Mouse (Mus musculus) testis, adult 2 months (tissue): ENCODE data around the gene Lipc. TPM values are rescaled to one million over a fixed set of nuclear protein-coding genes. Genes with fewer than 3 reads are reported as not detected.

ENCODE experiments used
- H3K27ac ChIP-seq: fragments of 200-500 bp; 2 replicates; pipeline ENCODE4 v1.5.1; 2012; ENCODE audit warnings: low read depth, low read length; ENCODE audit not compliant: control insufficient read depth, insufficient read depth
- H3K27me3 ChIP-seq: fragments of 200-500 bp; 2 replicates; pipeline ENCODE4 v1.6.1; 2012; ENCODE audit warnings: mild to moderate bottlenecking, low read length, moderate library complexity; ENCODE audit not compliant: control insufficient read depth, insufficient read depth
- H3K36me3 ChIP-seq: fragments of 200-500 bp; 2 replicates; pipeline ENCODE4 v1.6.1; 2012; ENCODE audit warnings: mild to moderate bottlenecking, low read length; ENCODE audit not compliant: control insufficient read depth, insufficient read depth
- H3K4me1 ChIP-seq: fragments of 200-500 bp; 2 replicates; pipeline ENCODE4 v1.6.1; 2012; ENCODE audit warnings: low read length; ENCODE audit not compliant: control insufficient read depth, insufficient read depth
- H3K4me3 ChIP-seq: fragments of 200-500 bp; 2 replicates; pipeline ENCODE4 v1.5.1; 2012; ENCODE audit warnings: low read depth, mild to moderate bottlenecking, low read length, moderate library complexity, mixed read lengths; ENCODE audit not compliant: control insufficient read depth
- CTCF ChIP-seq: fragments of 200-500 bp; IDR thresholded peaks from 2 replicates; pipeline ENCODE4 v1.5.1; 2012; ENCODE audit warnings: low read depth, mild to moderate bottlenecking, inconsistent platforms, low read length, moderate library complexity; ENCODE audit not compliant: control insufficient read depth, insufficient read depth, insufficient replicate concordance
- POLR2A ChIP-seq: fragments of 200-500 bp; IDR thresholded peaks from 2 replicates; pipeline ENCODE4 v1.6.1; 2012; ENCODE audit warnings: low read depth, mild to moderate bottlenecking, inconsistent platforms, low read length, moderate library complexity; ENCODE audit not compliant: control insufficient read depth
- polyA plus RNA-seq: library from polyadenylated mRNA; depleted of rRNA; stranded (reverse); fragments of >200 nt; gene quantifications from 2 replicates; pipeline ENCODE4 v1.2.3, GENCODE M21; 2012; rRNA removed

Lipc gene
- not detected in 2 replicates for polyA plus RNA-seq

DNA sequence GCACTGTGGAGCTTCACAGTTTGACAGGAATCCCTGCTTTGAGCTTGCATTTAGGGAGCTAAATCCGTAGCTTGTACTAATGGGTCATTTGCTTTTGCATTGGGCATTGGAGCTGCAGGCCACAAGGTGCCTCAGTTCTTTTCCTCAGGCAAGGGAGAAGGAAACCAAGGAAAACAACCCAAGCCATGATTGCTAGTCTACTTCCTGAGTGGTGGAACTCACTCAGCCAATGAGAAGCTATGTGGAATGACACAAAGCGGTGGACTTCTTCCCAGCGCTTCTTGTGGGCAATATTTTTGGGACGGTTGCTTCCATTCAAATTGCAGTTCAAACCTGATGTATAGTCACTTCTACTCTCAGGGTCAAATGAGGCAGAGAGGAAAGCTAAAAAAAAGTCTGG lies at the start of gene Lipc:
TSS of gene Lipc (minus strand) at position 101 of the 400 bp plus-strand sequence.
- H3K36me3 ChIP-seq, result no peaks in the 10 kb centered on the region
- H3K4me1 ChIP-seq, result no peaks in the 10 kb centered on the region
- TF ChIP-seq CTCF (no peak), POLR2A (no peak)
- H3K27ac ChIP-seq, result no peak within 1 kb of the TSS
- H3K4me3 ChIP-seq, result no peak within 1 kb of the TSS
- H3K27me3 ChIP-seq, result no peaks in the 10 kb centered on the region

GRCm38 (mm10) chr9:70999161-70999560 lies 47.1 kb upstream of the Lipc start:
- TF ChIP-seq POLR2A (no peak), CTCF (no peak)
- no peaks in the 10 kb centered on the region for H3K36me3 ChIP-seq
- H3K4me1 ChIP-seq, result no peaks in the 10 kb centered on the region

DNA sequence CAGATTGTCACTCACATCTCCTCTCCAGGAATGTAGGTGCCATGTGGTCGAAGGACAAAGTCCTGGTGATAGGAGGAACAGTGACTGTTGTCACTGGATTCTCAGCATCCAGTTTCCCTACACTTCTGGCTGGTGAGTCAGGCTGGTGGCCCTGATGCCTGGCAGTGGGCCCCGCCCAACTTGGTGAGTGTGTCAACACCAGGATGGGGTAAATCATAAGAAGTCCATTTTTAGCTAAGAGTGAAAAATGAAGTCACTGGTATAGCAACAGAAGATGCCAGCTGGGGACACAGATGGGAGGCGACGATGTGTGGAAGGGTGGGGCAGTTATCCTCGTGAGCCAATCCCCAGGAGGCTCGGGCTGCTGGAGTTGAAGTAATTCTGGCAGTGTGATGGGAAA lies 46.7 kb upstream of the Lipc start:
- TF ChIP-seq POLR2A (no peak), CTCF (no peak)
- Histone ChIP-seq H3K27ac (no peak overlapping the region), H3K27me3 (no peaks in the 10 kb centered on the region), H3K4me1 (no peaks in the 10 kb centered on the region), H3K36me3 (no peaks in the 10 kb centered on the region), H3K4me3 (no peak overlapping the region)

More at GRCm38 (mm10) chr9:70999161-70999560, 47.1 kb upstream of the Lipc start:
- no peak overlapping the region for H3K4me3 ChIP-seq
- no peak overlapping the region for H3K27ac ChIP-seq
- no peaks in the 10 kb centered on the region for H3K27me3 ChIP-seq

DNA sequence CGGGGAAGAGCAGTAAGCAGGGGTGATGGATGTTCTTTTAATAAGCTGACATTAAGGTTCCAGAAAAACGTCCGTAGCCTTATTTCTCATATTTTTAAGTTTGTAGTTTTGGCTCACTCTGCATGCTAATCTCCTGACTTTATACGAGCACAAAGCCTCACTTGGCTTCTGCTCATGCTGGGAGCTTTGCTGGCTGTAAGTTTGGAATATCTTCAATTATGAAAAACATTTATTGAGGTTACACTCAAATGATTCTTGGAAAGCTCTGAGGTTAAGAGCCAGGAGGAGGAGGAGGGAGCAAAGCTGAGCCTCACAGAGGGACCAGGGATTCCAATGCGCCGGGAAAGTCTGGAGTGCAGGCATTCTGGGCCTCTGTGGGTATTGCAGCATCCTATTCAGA lies 41.3 kb upstream of the Lipc start:
- Histone ChIP-seq H3K27ac (no peak overlapping the region), H3K4me1 (no peaks in the 10 kb centered on the region), H3K4me3 (no peak overlapping the region), H3K27me3 (no peaks in the 10 kb centered on the region), H3K36me3 (no peaks in the 10 kb centered on the region)
- TF ChIP-seq CTCF (no peak), POLR2A (no peak)

- Histone ChIP-seq H3K27me3 (no peaks in the 10 kb centered on the region), H3K4me1 (no peaks in the 10 kb centered on the region), H3K4me3 (no peak overlapping the region), H3K27ac (no peak overlapping the region), H3K36me3 (no peaks in the 10 kb centered on the region)
- TF ChIP-seq CTCF (no peak), POLR2A (no peak)
These were observed 39.4 kb upstream of the Lipc start for GRCm38 (mm10) chr9:70991401-70991800.

- Histone ChIP-seq H3K27me3 (no peaks in the 10 kb centered on the region), H3K4me1 (no peaks in the 10 kb centered on the region), H3K36me3 (no peaks in the 10 kb centered on the region), H3K4me3 (no peak overlapping the region), H3K27ac (no peak overlapping the region)
- TF ChIP-seq CTCF, result no peak
- no peak for TF ChIP-seq POLR2A
These were observed 35.2 kb upstream of the Lipc start for GRCm38 (mm10) chr9:70987210-70987609.

DNA sequence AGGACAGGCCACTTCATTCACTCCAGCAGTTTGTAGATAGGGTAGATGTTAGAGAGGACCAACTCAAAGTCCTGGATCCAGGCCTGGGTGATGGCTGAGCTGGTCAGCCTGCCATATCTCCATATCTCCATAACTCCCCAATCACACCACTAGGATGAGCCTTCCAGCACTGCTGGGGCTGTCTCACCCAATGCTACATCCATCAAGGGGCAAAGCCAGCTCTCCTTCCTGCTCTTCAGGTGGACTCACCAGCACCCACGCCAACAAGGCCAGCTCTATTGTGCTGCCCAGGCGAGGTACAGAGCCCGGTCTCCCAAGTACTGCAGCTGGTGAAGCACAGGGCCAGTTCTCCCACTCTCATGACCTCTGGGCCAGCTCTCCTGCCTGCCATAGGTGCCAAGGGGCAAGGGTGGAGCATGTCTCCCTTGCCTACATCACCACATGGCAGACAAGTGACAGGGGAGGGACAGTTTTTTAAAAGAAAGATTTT lies 31.0 kb upstream of the Lipc start:
- H3K36me3 ChIP-seq, result no peaks in the 10 kb centered on the region
- H3K27ac ChIP-seq, result no peak overlapping the region
- H3K4me1 ChIP-seq, result no peaks in the 10 kb centered on the region
- no peaks in the 10 kb centered on the region for H3K27me3 ChIP-seq
- H3K4me3 ChIP-seq, result no peak overlapping the region
- TF ChIP-seq CTCF, result no peak
- no peak for TF ChIP-seq POLR2A

DNA sequence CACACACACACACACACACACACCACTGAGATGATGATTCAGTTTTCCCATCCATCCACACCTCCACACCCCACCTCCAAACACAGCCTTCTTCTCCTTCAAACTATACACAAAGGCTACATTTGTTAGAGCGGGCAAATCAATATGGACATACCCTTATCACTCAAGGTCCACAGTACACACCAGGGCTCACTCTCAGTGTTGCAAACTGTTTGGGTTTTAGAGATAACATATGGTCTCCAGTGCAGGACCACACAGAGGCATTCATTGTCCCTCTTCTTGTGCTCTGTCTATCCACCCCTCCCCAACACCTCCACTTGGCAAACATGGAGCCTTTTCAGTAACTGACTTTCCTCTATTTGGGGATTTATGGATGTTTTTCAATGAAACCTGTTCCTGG lies 29.7 kb upstream of the Lipc start:
- Histone ChIP-seq H3K36me3 (no peaks in the 10 kb centered on the region), H3K4me3 (no peak overlapping the region), H3K4me1 (no peaks in the 10 kb centered on the region), H3K27ac (no peak overlapping the region), H3K27me3 (no peaks in the 10 kb centered on the region)
- no peak for TF ChIP-seq POLR2A
- TF ChIP-seq CTCF, result no peak
